Mouse (Mus musculus) ES-Bruce4 (cell line): Measurements from ENCODE around the gene Defb26.

Source experiments
- CTCF ChIP-seq: IDR thresholded peaks from one replicate; pipeline ENCODE4 v1.8.1; 2011; ENCODE audit warnings: low read depth, low read length
- POLR2A ChIP-seq: IDR thresholded peaks from one replicate; pipeline ENCODE4 v1.8.1; 2011; ENCODE audit warnings: low read length; ENCODE audit not compliant: insufficient read depth

- no peak for TF ChIP-seq POLR2A
- peak; percentile 19 for TF ChIP-seq CTCF
Observed at GRCm38 (mm10) chr2:152500863-152501229, 10.6 kb downstream of the Defb26 start.
